Mouse (Mus musculus): ENCODE measurements around the gene Anapc15-ps. TPM values are rescaled to one million over a fixed set of nuclear protein-coding genes. Genes with fewer than 3 reads are reported as not detected.

Gene Anapc15-ps
- polyA plus RNA-seq, 1 experiment from 2014 or later: not detected

DNA sequence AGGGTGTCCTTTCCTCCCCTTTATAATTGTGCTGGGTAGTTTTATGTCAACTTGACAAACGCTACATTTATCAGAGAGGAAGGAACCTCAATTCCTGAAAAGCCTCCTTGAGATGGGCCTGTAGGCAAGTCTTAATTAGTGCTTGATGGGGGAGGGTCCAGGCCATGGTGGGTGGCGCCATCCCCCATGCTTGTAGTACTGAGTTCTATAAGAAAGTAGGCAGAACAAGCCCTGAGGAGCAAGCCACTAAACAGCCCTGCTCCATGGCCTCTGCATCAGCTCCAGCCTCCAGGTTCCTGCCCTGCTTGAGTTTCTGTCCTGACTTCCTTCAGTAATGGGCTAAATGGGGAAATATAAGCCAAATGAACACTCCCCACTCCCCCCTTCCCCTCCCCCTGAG, 5.4 kb upstream of the Anapc15-ps start:
- no peak for ATAC-seq (ENCODE audit: low FRiP score, low read depth)
- Histone ChIP-seq H3K4me2 (no peak overlapping the region), H3K27me3 (no peaks in the 10 kb centered on the region), H3K4me3 (no peak overlapping the region), H3K9ac (no peak overlapping the region), H3K9me3 (no peaks in the 10 kb centered on the region), H3K4me1 (replicated peaks) (peaks cover 8% of the 10 kb centered on the region), H3K36me3 (no peaks in the 10 kb centered on the region), H3K27ac (replicated peaks) (no peak overlapping the region)
- WGBS: 95% methylated on average over 2 of the region's 2 CpGs

DNA sequence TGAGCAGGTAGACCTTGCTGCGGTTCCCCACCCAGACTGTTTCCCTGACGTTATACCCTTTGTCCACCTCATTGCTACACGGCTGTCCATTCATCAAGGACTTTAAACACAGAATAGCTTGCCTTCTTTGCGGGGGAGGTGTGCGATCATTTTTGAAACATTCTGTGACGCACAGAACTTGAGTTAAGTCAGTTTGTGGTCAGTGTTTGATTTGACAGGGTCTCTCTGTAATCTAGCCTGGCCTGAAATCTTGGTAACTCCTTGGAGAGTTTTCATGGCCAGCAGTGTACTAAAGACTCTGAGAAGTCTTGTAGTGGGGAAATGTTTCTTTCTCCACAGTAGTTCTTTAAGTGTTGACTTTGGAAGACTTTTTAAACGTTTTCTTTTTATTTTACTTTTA, 5.0 kb upstream of the Anapc15-ps start:
- H3K4me2 ChIP-seq: no peak overlapping the region
- H3K27ac ChIP-seq (replicated peaks): no peak overlapping the region
- no peak overlapping the region for H3K9ac ChIP-seq
- H3K9me3 ChIP-seq: no peaks in the 10 kb centered on the region
- H3K4me3 ChIP-seq: no peak overlapping the region
- ATAC-seq (ENCODE audit: low FRiP score, low read depth): no peak
- 76% methylated on average over 7 of the region's 7 CpGs for WGBS
- H3K4me1 ChIP-seq (replicated peaks): peaks cover 8% of the 10 kb centered on the region
- H3K36me3 ChIP-seq: no peaks in the 10 kb centered on the region
- H3K27me3 ChIP-seq: no peaks in the 10 kb centered on the region

DNA sequence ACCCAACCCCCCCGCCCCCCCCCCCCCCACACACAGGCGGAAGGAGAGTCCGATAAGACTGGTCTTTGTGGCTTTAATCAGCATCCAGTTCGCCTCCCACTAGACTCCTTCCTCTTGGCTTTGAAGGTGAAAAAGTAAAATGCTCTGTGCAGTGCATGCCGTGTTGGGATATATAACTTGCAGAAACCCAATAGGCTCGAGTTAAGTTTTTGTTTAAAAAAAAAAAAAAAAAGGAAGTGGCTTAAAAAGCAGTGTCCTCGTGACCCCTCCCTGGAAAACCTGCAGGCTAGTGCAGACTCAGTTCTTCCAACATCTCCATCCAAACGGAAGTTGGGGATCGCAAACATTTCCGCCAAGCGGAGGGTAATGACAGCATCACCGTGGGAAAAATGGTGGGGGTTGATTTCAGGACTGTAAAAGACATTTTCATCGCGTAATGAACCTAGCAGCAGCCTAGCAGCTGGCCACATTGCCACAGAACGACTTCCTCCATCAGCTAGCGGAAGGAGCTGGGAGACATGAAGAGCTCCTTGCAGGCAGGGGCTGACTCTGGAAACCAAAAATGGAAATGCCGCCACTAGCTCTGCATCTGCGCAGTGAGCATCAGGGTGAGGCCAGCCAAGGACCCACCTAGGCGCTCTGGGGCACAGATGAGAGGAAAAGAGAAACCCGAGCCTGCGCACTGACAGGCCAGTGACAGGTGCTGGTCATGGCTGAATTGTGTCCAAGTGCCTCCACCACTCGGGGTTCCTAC, 4.3 kb upstream of the Anapc15-ps start:
- H3K9ac ChIP-seq: no peak overlapping the region
- H3K27ac ChIP-seq (replicated peaks): no peak overlapping the region
- 0 out of 2 replicates have a peak overlapping the region, but pooled peaks have one; percentile 8 for H3K4me2 ChIP-seq
- 63% methylated on average over 22 of the region's 22 CpGs for whole genome bisulfite sequencing
- H3K9me3 ChIP-seq: no peaks in the 10 kb centered on the region
- H3K27me3 ChIP-seq: no peaks in the 10 kb centered on the region
- no peaks in the 10 kb centered on the region for H3K36me3 ChIP-seq
- peaks cover 8% of the 10 kb centered on the region for H3K4me1 ChIP-seq (replicated peaks)
- ATAC-seq (ENCODE audit: low FRiP score, low read depth): no peak
- H3K4me3 ChIP-seq: no peak overlapping the region

DNA sequence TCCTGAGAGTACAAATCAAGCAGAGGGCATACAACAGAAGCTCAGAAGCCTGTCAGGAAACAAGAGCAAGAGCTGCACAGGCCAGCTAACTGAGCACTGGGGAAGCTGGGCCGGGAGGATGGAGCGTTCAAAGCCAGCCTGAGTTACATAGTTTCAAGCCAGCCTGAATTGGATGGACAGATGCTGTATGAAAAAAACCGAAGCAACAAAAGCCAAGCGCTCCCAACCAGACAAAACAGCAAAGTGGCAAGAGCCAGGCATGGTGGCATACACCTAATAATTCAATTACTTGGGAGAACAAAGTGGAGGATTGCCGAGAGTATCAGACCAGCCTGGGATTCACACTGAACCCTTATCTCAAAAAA, 3.7 kb upstream of the Anapc15-ps start:
- H3K27me3 ChIP-seq: no peaks in the 10 kb centered on the region
- no peak overlapping the region for H3K4me3 ChIP-seq
- WGBS: 74% methylated on average over 5 of the region's 5 CpGs
- peaks cover 8% of the 10 kb centered on the region for H3K4me1 ChIP-seq (replicated peaks)
- H3K27ac ChIP-seq (replicated peaks): no peak overlapping the region
- H3K9ac ChIP-seq: no peak overlapping the region
- no peaks in the 10 kb centered on the region for H3K36me3 ChIP-seq
- H3K9me3 ChIP-seq: no peaks in the 10 kb centered on the region
- H3K4me2 ChIP-seq: no peak overlapping the region
- ATAC-seq (ENCODE audit: low FRiP score, low read depth): no peak

DNA sequence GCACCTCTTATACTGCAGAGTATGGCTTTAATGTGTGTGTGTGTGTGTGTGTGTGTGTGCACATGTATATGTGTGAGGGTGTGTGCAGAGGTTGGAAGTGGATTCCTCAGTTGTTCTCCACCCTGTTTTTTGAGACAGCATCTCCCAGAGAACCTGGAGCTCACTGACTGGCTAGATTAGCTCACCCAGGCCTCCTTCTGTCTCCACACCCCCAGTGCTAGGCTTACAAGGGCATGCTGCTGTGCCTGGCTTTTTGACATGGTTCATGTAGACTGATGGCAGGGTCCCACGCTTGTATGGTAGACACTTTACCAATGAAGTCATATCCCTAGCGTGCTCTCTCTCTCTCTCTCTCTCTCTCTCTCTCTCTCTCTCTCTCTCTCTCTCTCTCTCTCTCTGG, 3.1 kb upstream of the Anapc15-ps start:
- Histone ChIP-seq H3K9me3 (no peaks in the 10 kb centered on the region), H3K36me3 (no peaks in the 10 kb centered on the region), H3K27me3 (no peaks in the 10 kb centered on the region), H3K4me1 (replicated peaks) (peaks cover 8% of the 10 kb centered on the region), H3K4me2 (no peak overlapping the region), H3K4me3 (no peak overlapping the region), H3K27ac (replicated peaks) (no peak overlapping the region), H3K9ac (no peak overlapping the region)
- 93% methylated on average over 2 of the region's 2 CpGs for WGBS
- ATAC-seq (ENCODE audit: low FRiP score, low read depth): no peak

DNA sequence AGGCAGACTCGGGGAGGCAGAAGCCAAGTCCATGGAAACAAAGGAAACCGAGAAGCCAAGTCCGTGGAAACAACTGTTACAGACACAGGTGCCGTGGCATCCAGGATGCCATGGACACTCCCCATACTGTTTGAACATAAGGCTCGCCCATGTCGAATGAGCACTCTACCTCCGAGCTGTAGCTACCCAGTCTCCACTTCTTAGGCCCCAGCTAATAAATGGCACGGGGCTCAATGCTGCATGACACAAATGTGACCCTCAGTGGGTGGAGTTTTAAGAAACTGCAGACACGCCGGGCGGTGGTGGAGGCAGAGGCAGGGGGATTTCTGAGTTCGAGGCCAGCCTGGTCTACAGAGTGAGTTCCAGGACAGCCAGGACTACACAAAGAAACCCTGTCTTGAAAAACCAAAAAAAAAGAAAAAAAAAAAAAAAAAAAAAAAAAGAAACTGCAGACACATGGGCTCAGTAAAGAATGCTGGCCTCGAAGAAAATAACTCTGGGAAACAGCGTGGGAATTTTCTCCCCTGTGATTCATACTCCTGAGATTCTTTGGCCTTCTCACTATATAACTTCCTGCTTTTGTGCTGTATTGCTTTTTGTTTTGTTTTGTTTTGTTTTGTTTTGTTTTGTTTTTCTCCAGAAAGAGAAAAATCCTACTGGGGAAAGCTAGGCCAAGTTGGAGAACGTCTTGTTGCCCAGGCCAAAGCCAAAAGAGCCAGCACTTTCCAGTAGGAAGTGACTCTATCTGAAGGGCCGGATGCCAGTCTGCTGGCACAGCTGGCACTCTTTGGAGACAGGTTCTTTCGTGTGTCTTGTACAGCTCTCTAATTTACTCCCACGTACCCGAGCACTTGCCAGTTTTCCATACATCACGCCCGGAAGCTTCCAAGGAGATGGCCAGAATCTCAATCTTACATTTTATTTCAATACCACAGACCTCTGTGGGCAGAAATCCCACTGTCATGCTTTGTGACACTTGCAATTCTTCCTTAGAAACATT, 2.2 kb downstream of the Anapc15-ps start:
- ATAC-seq (ENCODE audit: low FRiP score, low read depth): no peak
- H3K9ac ChIP-seq: no peak overlapping the region
- no peak overlapping the region for H3K4me3 ChIP-seq
- H3K36me3 ChIP-seq: no peaks in the 10 kb centered on the region
- H3K27ac ChIP-seq (replicated peaks): no peak overlapping the region
- H3K27me3 ChIP-seq: no peaks in the 10 kb centered on the region
- H3K4me1 ChIP-seq (replicated peaks): no peaks in the 10 kb centered on the region
- H3K9me3 ChIP-seq: no peaks in the 10 kb centered on the region
- H3K4me2 ChIP-seq: no peak overlapping the region
- WGBS: 83% methylated on average over 21 of the region's 21 CpGs

DNA sequence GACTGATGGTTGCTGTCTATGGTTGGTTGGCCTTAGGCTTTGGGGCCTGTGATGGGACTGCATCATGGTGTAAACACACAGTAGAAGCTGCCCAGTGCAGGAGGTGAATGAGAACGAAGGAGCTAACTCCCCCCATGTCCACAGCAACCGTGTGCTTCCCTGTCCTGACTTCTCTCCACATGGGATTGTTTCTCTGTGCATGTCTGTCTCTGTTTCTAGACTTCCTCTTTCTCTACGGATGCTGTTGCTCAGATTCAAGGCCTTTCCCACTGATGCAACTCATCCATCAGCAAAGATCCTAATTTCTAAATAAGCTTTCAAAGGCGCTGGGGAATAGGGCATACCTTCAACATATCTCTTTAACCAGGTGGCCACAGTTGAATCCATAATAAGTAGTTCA, 3.4 kb downstream of the Anapc15-ps start:
- ATAC-seq (ENCODE audit: low FRiP score, low read depth): no peak
- no peaks in the 10 kb centered on the region for H3K9me3 ChIP-seq
- no peak overlapping the region for H3K27ac ChIP-seq (replicated peaks)
- no peaks in the 10 kb centered on the region for H3K27me3 ChIP-seq
- no peak overlapping the region for H3K4me3 ChIP-seq
- WGBS: 89% methylated on average over 4 of the region's 4 CpGs
- H3K4me1 ChIP-seq (replicated peaks): no peaks in the 10 kb centered on the region
- H3K36me3 ChIP-seq: no peaks in the 10 kb centered on the region
- H3K9ac ChIP-seq: no peak overlapping the region
- H3K4me2 ChIP-seq: no peak overlapping the region

DNA sequence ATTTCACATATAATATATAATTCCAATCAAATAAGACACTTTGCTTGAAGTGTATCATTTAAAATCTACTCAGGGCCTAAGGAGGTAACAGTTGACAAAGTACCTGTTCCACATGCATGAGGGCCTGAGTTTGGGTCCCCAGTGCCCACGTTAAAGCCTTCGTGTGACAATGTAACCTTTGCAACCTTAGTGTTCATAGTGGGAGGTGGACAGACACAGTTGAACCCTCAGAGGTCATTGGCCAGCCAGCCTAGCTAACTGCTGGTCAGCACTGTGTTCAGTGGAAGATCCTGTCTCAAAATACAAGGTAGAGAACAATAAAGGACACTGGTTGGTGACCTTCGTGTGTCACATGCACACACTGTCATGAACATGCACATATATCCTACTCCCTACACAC, 4.2 kb downstream of the Anapc15-ps start:
- Histone ChIP-seq H3K27me3 (no peaks in the 10 kb centered on the region), H3K4me3 (no peak overlapping the region), H3K4me1 (replicated peaks) (no peaks in the 10 kb centered on the region), H3K9ac (no peak overlapping the region), H3K27ac (replicated peaks) (no peak overlapping the region), H3K4me2 (no peak overlapping the region), H3K9me3 (no peaks in the 10 kb centered on the region), H3K36me3 (no peaks in the 10 kb centered on the region)
- ATAC-seq (ENCODE audit: low FRiP score, low read depth): no peak
- 89% methylated on average over 3 of the region's 3 CpGs for WGBS

DNA sequence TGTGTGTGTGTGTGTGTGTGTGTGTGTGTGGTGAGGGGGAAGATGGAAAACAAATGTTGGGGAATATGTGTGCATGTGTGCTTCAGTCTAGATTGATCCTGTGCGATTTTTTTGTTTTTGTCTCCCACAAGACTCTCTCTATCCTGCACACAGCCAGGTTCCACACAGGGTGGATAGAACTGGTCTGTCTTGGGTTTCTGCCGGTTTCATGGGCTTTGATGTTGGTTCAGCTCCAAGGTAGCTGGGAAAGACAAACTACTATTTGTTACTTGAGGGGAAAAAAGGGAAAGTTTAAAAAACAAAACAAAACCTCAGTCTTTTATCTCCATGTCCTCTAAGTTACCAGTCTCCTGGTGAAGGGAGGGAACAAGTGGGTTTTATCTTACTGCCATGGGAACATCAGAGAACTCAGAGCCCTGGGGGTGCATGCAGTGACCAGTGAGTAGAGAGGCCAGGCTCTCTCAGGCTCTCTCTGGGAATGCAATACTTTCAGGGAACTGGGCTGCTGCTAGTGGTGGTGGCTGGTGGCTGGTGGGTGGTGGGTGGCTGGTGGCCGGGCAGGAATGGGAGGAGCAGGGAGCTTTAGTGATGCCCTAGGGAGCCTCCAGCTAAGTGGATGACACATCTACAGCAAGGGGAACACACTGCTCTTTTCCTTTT, 5.8 kb downstream of the Anapc15-ps start:
- 65% methylated on average over 3 of the region's 3 CpGs for WGBS
- H3K9ac ChIP-seq: no peak overlapping the region
- H3K4me2 ChIP-seq: no peak overlapping the region
- ATAC-seq (ENCODE audit: low FRiP score, low read depth): no peak
- no peak overlapping the region for H3K27ac ChIP-seq (replicated peaks)
- no peaks in the 10 kb centered on the region for H3K9me3 ChIP-seq
- no peaks in the 10 kb centered on the region for H3K36me3 ChIP-seq
- no peak overlapping the region for H3K4me3 ChIP-seq
- H3K27me3 ChIP-seq: no peaks in the 10 kb centered on the region
- H3K4me1 ChIP-seq (replicated peaks): no peaks in the 10 kb centered on the region

DNA sequence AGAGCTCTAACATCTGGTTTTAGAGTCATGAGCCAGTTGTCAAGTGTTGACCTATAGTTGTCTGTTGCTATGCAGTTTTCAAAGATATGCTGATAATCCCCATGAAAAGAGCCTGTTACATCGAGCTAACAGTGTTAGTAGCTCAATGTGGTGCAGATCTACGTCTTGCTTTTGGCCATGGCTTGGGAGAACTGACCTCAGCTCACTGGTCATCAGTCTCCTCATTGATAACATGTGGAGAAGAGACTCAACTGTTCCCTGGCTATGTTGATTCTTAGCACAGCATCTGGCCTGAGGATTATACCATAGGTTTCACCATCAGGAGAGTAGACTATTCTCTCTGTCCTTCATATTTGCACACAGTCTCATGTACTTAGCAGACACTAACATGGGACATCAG, 6.5 kb downstream of the Anapc15-ps start:
- ATAC-seq (ENCODE audit: low FRiP score, low read depth): no peak
- no peaks in the 10 kb centered on the region for H3K27me3 ChIP-seq
- H3K9ac ChIP-seq: no peak overlapping the region
- no peaks in the 10 kb centered on the region for H3K9me3 ChIP-seq
- H3K4me1 ChIP-seq (replicated peaks): no peaks in the 10 kb centered on the region
- no peak overlapping the region for H3K4me2 ChIP-seq
- H3K27ac ChIP-seq (replicated peaks): no peak overlapping the region
- 72% methylated on average over 2 of the region's 2 CpGs for WGBS
- H3K4me3 ChIP-seq: no peak overlapping the region
- H3K36me3 ChIP-seq: no peaks in the 10 kb centered on the region

DNA sequence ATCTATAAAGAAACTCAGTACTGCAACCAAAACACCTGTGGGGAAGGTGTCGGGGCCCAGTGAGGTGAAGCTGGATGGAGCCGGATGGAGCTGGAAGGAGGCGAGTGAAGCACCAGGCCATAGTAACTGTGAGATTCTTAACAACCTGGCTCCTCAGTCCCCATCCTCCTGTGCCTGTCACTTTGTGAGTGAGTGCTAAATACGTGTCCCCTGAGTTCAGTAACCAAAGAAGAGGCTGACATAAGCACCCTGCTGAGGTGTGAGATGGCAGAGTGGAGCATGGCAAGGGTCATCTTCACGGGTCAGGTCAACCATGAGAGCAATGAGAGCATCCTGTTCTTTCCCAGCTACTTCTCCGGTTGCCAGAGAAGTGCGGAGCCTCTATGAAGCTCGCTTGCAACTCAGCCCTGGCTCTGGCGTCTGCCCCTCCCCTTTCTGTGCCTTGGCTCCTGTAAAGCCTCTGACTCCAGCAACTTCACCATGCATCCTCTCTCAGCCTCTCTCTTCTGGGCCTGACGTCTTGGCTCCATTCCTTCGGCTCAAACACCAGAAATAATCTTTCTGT, 7.7 kb downstream of the Anapc15-ps start:
- Histone ChIP-seq H3K9me3 (no peaks in the 10 kb centered on the region), H3K4me1 (replicated peaks) (no peaks in the 10 kb centered on the region), H3K9ac (no peak overlapping the region), H3K36me3 (no peaks in the 10 kb centered on the region), H3K27me3 (no peaks in the 10 kb centered on the region), H3K4me2 (no peak overlapping the region), H3K4me3 (no peak overlapping the region), H3K27ac (replicated peaks) (no peak overlapping the region)
- ATAC-seq (ENCODE audit: low FRiP score, low read depth): no peak
- WGBS: 36% methylated on average over 11 of the region's 11 CpGs

DNA sequence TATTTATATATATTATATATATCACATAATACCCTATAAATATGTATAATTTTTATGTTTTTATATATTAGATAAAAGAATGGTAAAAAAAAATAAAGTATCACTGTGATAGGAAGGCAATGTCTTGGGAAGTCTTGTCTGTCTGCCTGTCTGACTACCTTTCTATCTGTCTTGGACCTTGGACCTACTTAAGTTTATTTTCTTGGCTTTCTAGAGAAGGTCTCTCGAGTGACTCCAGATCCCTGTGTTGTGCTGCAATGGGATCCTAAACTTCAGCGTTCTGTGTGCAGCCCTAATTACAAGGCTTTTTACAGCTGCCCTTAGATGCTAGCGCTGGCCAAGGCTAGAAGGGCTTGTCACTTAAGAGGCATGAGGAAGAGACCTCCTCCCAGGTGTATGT, 8.6 kb downstream of the Anapc15-ps start:
- Histone ChIP-seq H3K4me1 (replicated peaks) (0 out of 2 replicates have a peak, but pooled peaks cover 1% of the 10 kb centered on the region), H3K36me3 (no peaks in the 10 kb centered on the region), H3K9ac (no peak overlapping the region), H3K27me3 (no peaks in the 10 kb centered on the region), H3K27ac (replicated peaks) (no peak overlapping the region), H3K4me3 (no peak overlapping the region), H3K4me2 (no peak overlapping the region), H3K9me3 (no peaks in the 10 kb centered on the region)
- 91% methylated on average over 3 of the region's 3 CpGs for WGBS
- no peak for ATAC-seq (ENCODE audit: low FRiP score, low read depth)
